Mouse (Mus musculus) neural tube, embryonic 14.5 days (tissue): ENCODE results near the gene 1110032A03Rik. TPM values are rescaled to one million over a fixed set of nuclear protein-coding genes. Genes with fewer than 3 reads are reported as not detected.

Source experiments
- ATAC-seq: fragments of 200-750 bp; cut with Nextera tagmentation; 2 replicates; pipeline ENCODE4 v1.8.0; 2017; ENCODE audit warnings: low read depth, mild to moderate bottlenecking, moderate TSS enrichment, moderate library complexity
- H3K27ac ChIP-seq: fragments of 300-500 bp; sonication (generic); 2 replicates; pipeline ENCODE4 v1.5.1; 2014; ENCODE audit warnings: low read depth, mild to moderate bottlenecking, control low read depth, low read length, moderate library complexity, mixed read lengths
- H3K27me3 ChIP-seq: fragments of 300-500 bp; sonication (generic); 2 replicates; pipeline ENCODE4 v1.6.1; 2014; ENCODE audit warnings: low read length; ENCODE audit not compliant: control insufficient read depth, insufficient read depth
- H3K36me3 ChIP-seq: fragments of 300-500 bp; sonication (generic); 2 replicates; pipeline ENCODE4 v1.6.1; 2014; ENCODE audit warnings: low read length, mixed read lengths; ENCODE audit not compliant: control insufficient read depth, insufficient read depth
- H3K4me1 ChIP-seq: fragments of 300-500 bp; sonication (generic); 2 replicates; pipeline ENCODE4 v1.6.1; 2014; ENCODE audit warnings: low read length; ENCODE audit not compliant: control insufficient read depth, insufficient read depth
- H3K4me2 ChIP-seq: fragments of 300-500 bp; sonication (generic); 2 replicates; pipeline ENCODE4 v1.6.1; 2014; ENCODE audit warnings: mild to moderate bottlenecking, low read depth, low read length, control low read depth
- H3K4me3 ChIP-seq: fragments of 300-500 bp; sonication (generic); 2 replicates; pipeline ENCODE4 v1.5.1; 2014; ENCODE audit warnings: low read depth, low read length, control low read depth, mixed read lengths
- H3K9ac ChIP-seq: fragments of 300-500 bp; sonication (generic); replicated peaks from 2 replicates; pipeline ENCODE4 v1.6.1; 2014; ENCODE audit warnings: low read depth, mild to moderate bottlenecking, control low read depth, low read length, mixed read lengths
- H3K9me3 ChIP-seq: fragments of 300-500 bp; sonication (generic); 2 replicates; pipeline ENCODE4 v1.6.1; 2016; ENCODE audit warnings: low read length; ENCODE audit not compliant: control insufficient read depth
- WGBS: fragments of 180-500 bp; shearing (Covaris S2); extraction: QIAGEN DNeasy Blood & Tissue Kit; methylation state at CpG from one replicate; pipeline ENCODE4 v1.1.7; 2014; 5-methylcytosine and 5-hydroxymethylcytosine counted together
- polyA plus RNA-seq: library from polyadenylated mRNA; unstranded; fragments of >200 nt; fragmentation: Nextera tagmentation; extraction: Ambion mirVana; gene quantifications from 2 replicates; pipeline ENCODE4 v1.2.1, GENCODE M21; 2014

Gene 1110032A03Rik
- polyA plus RNA-seq, 1 experiment from 2014 or later, result 66.7 TPM

- ATAC-seq, result no peak
- H3K27ac ChIP-seq, result no peak overlapping the region
- H3K4me3 ChIP-seq, result no peak overlapping the region
- H3K27me3 ChIP-seq, result no peaks in the 10 kb centered on the region
- no peak overlapping the region for H3K4me2 ChIP-seq
- peaks cover 27% of the 10 kb centered on the region for H3K36me3 ChIP-seq
- whole genome bisulfite sequencing, result 70% methylated on average over 2 of the region's 2 CpGs
- no peaks in the 10 kb centered on the region for H3K9me3 ChIP-seq
- H3K4me1 ChIP-seq, result no peaks in the 10 kb centered on the region
- H3K9ac ChIP-seq, result no peak overlapping the region
Observed at GRCm38 (mm10) chr9:50811746-50812145, 36.4 kb upstream of the 1110032A03Rik start.

- ATAC-seq, result no peak
- Histone ChIP-seq H3K4me3 (no peak overlapping the region), H3K9ac (no peak overlapping the region), H3K9me3 (no peaks in the 10 kb centered on the region), H3K27me3 (no peaks in the 10 kb centered on the region), H3K4me1 (no peaks in the 10 kb centered on the region), H3K36me3 (peaks cover 29% of the 10 kb centered on the region), H3K4me2 (no peak overlapping the region), H3K27ac (no peak overlapping the region)
- WGBS, result 96% methylated on average over 7 of the region's 7 CpGs
Observed at GRCm38 (mm10) chr9:50811187-50811586, 35.9 kb upstream of the 1110032A03Rik start.

- no peak overlapping the region for H3K9ac ChIP-seq
- 92% methylated on average over 13 of the region's 13 CpGs for WGBS
Observed at GRCm38 (mm10) chr9:50809146-50809545, 33.8 kb upstream of the 1110032A03Rik start.

DNA sequence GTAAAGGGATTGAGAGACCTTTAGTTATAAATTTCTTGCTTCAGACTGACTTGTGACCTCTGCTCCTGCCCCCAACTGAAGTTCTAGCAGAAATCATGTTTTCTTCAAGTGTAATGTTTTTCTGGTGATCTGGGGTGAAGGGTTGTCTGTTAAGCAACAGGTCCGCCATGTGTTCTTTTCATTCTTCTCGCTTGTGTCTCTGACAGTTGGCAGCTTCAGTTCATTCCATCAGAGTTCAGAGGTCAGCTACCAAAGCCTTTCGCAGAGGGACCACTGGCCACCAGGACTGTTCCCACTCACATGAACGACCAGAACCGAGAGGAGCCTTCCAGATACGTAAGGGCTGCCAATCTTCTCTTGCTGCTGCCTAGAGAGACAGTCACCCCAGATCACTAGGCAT, 33.2 kb upstream of the 1110032A03Rik start:
- H3K4me2 ChIP-seq, result no peak overlapping the region
- no peak overlapping the region for H3K4me3 ChIP-seq
- WGBS, result 93% methylated on average over 6 of the region's 6 CpGs
- H3K4me1 ChIP-seq, result no peaks in the 10 kb centered on the region
- H3K9ac ChIP-seq, result no peak overlapping the region
- H3K9me3 ChIP-seq, result no peaks in the 10 kb centered on the region
- H3K36me3 ChIP-seq, result peaks cover 34% of the 10 kb centered on the region
- H3K27me3 ChIP-seq, result no peaks in the 10 kb centered on the region
- H3K27ac ChIP-seq, result no peak overlapping the region
- ATAC-seq, result no peak

More at GRCm38 (mm10) chr9:50809146-50809545, 33.8 kb upstream of the 1110032A03Rik start:
- Histone ChIP-seq H3K36me3 (peaks cover 34% of the 10 kb centered on the region), H3K9me3 (no peaks in the 10 kb centered on the region), H3K4me3 (no peak overlapping the region), H3K4me1 (no peaks in the 10 kb centered on the region), H3K27me3 (no peaks in the 10 kb centered on the region), H3K4me2 (no peak overlapping the region), H3K27ac (no peak overlapping the region)
- ATAC-seq, result no peak

- Histone ChIP-seq H3K9me3 (no peaks in the 10 kb centered on the region), H3K36me3 (peaks cover 33% of the 10 kb centered on the region), H3K4me3 (no peak overlapping the region), H3K27ac (no peak overlapping the region), H3K27me3 (no peaks in the 10 kb centered on the region), H3K4me2 (no peak overlapping the region), H3K9ac (no peak overlapping the region), H3K4me1 (no peaks in the 10 kb centered on the region)
- ATAC-seq, result no peak
- WGBS, result 87% methylated on average over 7 of the region's 7 CpGs
Observed at GRCm38 (mm10) chr9:50803055-50803671, 27.8 kb upstream of the 1110032A03Rik start.

DNA sequence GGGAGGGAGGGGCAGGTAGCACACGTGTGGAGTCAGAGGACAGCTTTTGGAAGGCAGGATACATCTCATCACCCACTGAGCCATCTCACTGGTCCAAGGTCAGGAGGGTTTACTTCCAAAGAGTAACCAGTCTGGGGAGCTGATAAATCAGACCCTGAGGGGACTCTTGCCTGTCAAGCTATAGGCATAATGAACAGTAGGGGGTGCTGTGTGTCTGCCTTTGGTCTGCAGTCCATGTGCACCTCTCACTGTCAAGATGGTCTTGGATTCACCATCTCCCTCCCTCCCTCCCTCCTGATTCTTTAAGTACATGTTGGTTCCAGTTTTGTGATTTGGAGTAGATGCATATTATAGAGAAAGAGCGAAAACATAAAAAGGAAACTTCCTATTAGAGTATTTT, 25.7 kb upstream of the 1110032A03Rik start:
- Histone ChIP-seq H3K27ac (no peak overlapping the region), H3K4me3 (no peak overlapping the region), H3K36me3 (peaks cover 17% of the 10 kb centered on the region), H3K4me2 (no peak overlapping the region), H3K4me1 (no peaks in the 10 kb centered on the region), H3K9ac (no peak overlapping the region), H3K27me3 (no peaks in the 10 kb centered on the region), H3K9me3 (no peaks in the 10 kb centered on the region)
- no peak for ATAC-seq
- WGBS, result 58% methylated on average over 2 of the region's 2 CpGs

- H3K27ac ChIP-seq, result no peak overlapping the region
- peaks cover 18% of the 10 kb centered on the region for H3K36me3 ChIP-seq
- no peaks in the 10 kb centered on the region for H3K4me1 ChIP-seq
- no peak for ATAC-seq
- H3K27me3 ChIP-seq, result no peaks in the 10 kb centered on the region
- WGBS, result 86% methylated on average over 5 of the region's 5 CpGs
- H3K9ac ChIP-seq, result no peak overlapping the region
- H3K9me3 ChIP-seq, result no peaks in the 10 kb centered on the region
- H3K4me3 ChIP-seq, result no peak overlapping the region
- no peak overlapping the region for H3K4me2 ChIP-seq
Observed at GRCm38 (mm10) chr9:50798368-50798767, 23.0 kb upstream of the 1110032A03Rik start.

DNA sequence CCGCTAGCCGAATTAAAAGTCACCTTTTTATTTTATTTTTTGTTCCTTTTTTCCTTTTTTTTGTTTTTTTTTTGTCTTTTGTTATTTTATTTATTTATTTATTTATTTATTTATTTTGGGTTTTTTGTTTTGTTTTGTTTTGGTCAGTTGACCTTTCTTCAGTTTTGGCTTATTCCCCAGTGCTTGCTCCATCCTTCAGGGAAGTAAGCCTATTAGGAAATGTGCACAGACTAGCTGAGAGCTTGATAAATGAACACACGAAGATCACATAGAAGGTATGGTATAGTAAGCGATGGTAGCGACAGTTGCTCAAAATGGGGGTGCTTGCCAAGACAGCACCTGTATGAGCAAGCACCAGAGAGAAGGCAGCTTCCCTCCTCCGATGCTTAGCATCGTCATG, 22.3 kb upstream of the 1110032A03Rik start:
- WGBS, result 94% methylated on average over 7 of the region's 7 CpGs
- no peak for ATAC-seq
- Histone ChIP-seq H3K9me3 (no peaks in the 10 kb centered on the region), H3K4me3 (no peak overlapping the region), H3K4me1 (no peaks in the 10 kb centered on the region), H3K27ac (no peak overlapping the region), H3K9ac (no peak overlapping the region), H3K4me2 (no peak overlapping the region), H3K27me3 (no peaks in the 10 kb centered on the region), H3K36me3 (peaks cover 22% of the 10 kb centered on the region)

DNA sequence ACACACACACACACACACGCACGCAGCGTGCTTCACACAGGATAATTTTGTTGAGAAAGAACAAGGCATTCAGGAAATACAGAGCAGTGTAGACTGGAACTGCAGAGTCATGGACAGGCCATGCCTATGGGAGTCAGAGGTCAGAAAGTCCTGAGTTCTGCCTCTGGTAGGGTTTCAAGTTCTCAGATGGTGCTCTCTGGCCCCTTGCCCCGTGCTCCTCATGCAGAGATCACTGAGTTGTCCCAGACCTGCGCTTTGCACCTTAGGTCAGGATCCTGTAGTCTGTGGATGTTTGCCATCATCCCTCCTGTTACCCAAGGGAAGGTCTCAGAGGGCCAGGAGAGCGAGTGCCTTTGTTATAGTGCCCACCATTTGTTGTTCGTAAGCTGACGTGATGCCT, 21.5 kb upstream of the 1110032A03Rik start:
- no peaks in the 10 kb centered on the region for H3K9me3 ChIP-seq
- WGBS, result 92% methylated on average over 8 of the region's 8 CpGs
- no peak for ATAC-seq
- no peak overlapping the region for H3K9ac ChIP-seq
- no peak overlapping the region for H3K27ac ChIP-seq
- no peak overlapping the region for H3K4me3 ChIP-seq
- H3K4me1 ChIP-seq, result no peaks in the 10 kb centered on the region
- H3K36me3 ChIP-seq, result peaks cover 25% of the 10 kb centered on the region
- no peak overlapping the region for H3K4me2 ChIP-seq
- no peaks in the 10 kb centered on the region for H3K27me3 ChIP-seq
